Mouse (Mus musculus) hindbrain, embryonic 12.5 days (tissue): ENCODE data around the gene Paox. TPM values are rescaled to one million over a fixed set of nuclear protein-coding genes. Genes with fewer than 3 reads are reported as not detected.

ENCODE experiments used
- polyA plus RNA-seq: library from polyadenylated mRNA; unstranded; fragments of >200 nt; fragmentation: Nextera tagmentation; extraction: Ambion mirVana; gene quantifications from 2 replicates; pipeline ENCODE4 v1.2.1, GENCODE M21; 2016

Gene Paox
- polyA plus RNA-seq, 1 experiment from 2014 or later, result 12.9 TPM

Other genes starting within 250 kb of the Paox start
- 3.5 and 3.8 TPM in 2 replicates for gene Kndc1, start 221.1 kb upstream of the Paox start, polyA plus RNA-seq
- gene Utf1, start 172.0 kb upstream of the Paox start, polyA plus RNA-seq, result not detected in 2 replicates
- 0.77 and 1.2 TPM in 2 replicates for gene 6430531B16Rik, start 137.0 kb upstream of the Paox start, polyA plus RNA-seq
- 3.4 and 3.5 TPM in 2 replicates for gene Adam8, start 123.2 kb upstream of the Paox start, polyA plus RNA-seq
- 45.6 and 45.9 TPM in 2 replicates for gene Zfp511, start 79.4 kb upstream of the Paox start, polyA plus RNA-seq
- gene Tubgcp2, start 79.1 kb upstream of the Paox start, polyA plus RNA-seq, result 65.8 and 70.6 TPM in 2 replicates
- gene Msx3, start 66.7 kb upstream of the Paox start, polyA plus RNA-seq, result 54.7 and 69.1 TPM in 2 replicates
- gene Caly, start 33.3 kb upstream of the Paox start, polyA plus RNA-seq, result 24.8 and 25.1 TPM in 2 replicates
- not detected in 2 replicates for gene Prap1, start 22.4 kb upstream of the Paox start, polyA plus RNA-seq
- 21.8 and 24.7 TPM in 2 replicates for gene Fuom, start 13.4 kb upstream of the Paox start, polyA plus RNA-seq
- 134 and 148 TPM in 2 replicates for gene Echs1, start 677 bp downstream of the Paox start, polyA plus RNA-seq
- gene Mtg1, start 21.8 kb downstream of the Paox start, polyA plus RNA-seq, result 24.5 and 25.7 TPM in 2 replicates
- gene Sprn, start 39.1 kb downstream of the Paox start, polyA plus RNA-seq, result 3.3 and 4.6 TPM in 2 replicates
- gene Olfr522, start 49.0 kb downstream of the Paox start, polyA plus RNA-seq, result not detected in 2 replicates
- gene Olfr523, start 57.4 kb downstream of the Paox start, polyA plus RNA-seq, result not detected in 2 replicates
- gene Olfr524, start 90.2 kb downstream of the Paox start, polyA plus RNA-seq, result not detected in 2 replicates
- not detected in 2 replicates for gene Cd163l1, start 102.5 kb downstream of the Paox start, polyA plus RNA-seq
- not detected in 2 replicates for gene 5830411N06Rik, start 131.5 kb downstream of the Paox start, polyA plus RNA-seq
- not detected in 2 replicates for gene Olfr525, start 205.1 kb downstream of the Paox start, polyA plus RNA-seq
- gene Olfr527, start 218.2 kb downstream of the Paox start, polyA plus RNA-seq, result not detected in 2 replicates
- not detected in 2 replicates for gene Olfr60, start 245.9 kb downstream of the Paox start, polyA plus RNA-seq